ENCODE assay signal across 1 mouse cellular context in the genomic region with DNA sequence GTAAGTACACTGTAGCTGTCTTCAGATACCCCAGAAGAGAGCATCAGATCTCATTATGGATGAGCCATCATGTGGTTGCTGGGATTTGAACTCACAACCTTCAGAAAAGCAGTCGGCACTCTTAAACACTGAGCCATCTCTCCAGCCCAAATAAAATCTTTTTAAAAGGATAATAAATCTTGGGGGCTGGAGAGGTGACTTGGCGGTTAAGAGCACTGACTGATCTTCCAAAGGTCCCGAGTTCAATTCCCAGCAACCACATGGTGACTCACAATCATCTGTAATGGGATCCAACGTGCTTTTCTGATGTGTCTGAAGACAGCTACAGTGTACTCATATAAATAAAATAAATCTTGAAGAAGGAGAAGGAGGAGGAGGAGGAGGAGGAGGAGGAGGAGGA. TPM values are rescaled to one million over a fixed set of nuclear protein-coding genes. Genes with fewer than 3 reads are reported as not detected.
"Had no signal": no experiment of that assay in that cellular context is flagged by ENCODE, and none has a peak within 500 bp of the region (broad histone marks: within the 10 kb centered on the region; RNA-seq: fewer than 3 reads in every experiment).

No protein-coding gene starts in this region.

RNA-seq across cellular contexts. Expression of a gene that starts 29.7 kb away (rescaled TPM):
- total RNA-seq: neutrophil, adult 5-6 weeks had no signal
